Mouse (Mus musculus) MEL (cell line): ENCODE results near the gene Pip4k2b. TPM values are rescaled to one million over a fixed set of nuclear protein-coding genes. Genes with fewer than 3 reads are reported as not detected.

ENCODE experiments used
- DNase-seq: peaks from one replicate; pipeline ENCODE4 v3.0.0; 2011; ENCODE audit warnings: low read depth, low spot score
- H3K27ac ChIP-seq: 2 replicates; pipeline ENCODE4 v1.5.1; 2012; ENCODE audit warnings: low read depth, mild to moderate bottlenecking, control low read depth, low read length, moderate library complexity; ENCODE audit not compliant: control insufficient read depth
- H3K27me3 ChIP-seq, 2 experiments: fragments of 150-350 bp in 1 of 2; sonication (generic) in 1 of 2; 2 replicates each; pipeline ENCODE4 v1.6.1; 2012; ENCODE audit warnings: low read length in 2 of 2, mild to moderate bottlenecking in 2 of 2, improper control_type of control experiment in 1 of 2, moderate library complexity in 1 of 2; ENCODE audit not compliant: insufficient read depth in 2 of 2, control insufficient read depth in 1 of 2
- H3K36me3 ChIP-seq, 2 experiments: 2 replicates each; pipeline ENCODE4 v1.6.1; 2012 to 2014; ENCODE audit warnings: low read length in 2 of 2, improper control_type of control experiment in 1 of 2, inconsistent platforms in 1 of 2, mild to moderate bottlenecking in 1 of 2; ENCODE audit not compliant: insufficient read depth in 2 of 2, control insufficient read depth in 1 of 2
- H3K4me1 ChIP-seq, 2 experiments: fragments of 150-350 bp in 1 of 2; sonication (generic) in 1 of 2; 2 replicates each; pipeline ENCODE4 v1.6.1; 2012; ENCODE audit warnings: low read length in 2 of 2, improper control_type of control experiment in 1 of 2, mild to moderate bottlenecking in 1 of 2; ENCODE audit not compliant: insufficient read depth in 2 of 2, control insufficient read depth in 1 of 2
- H3K4me3 ChIP-seq, 2 experiments: fragments of 150-350 bp in 1 of 2; sonication (generic) in 1 of 2; 2 replicates each; pipeline ENCODE4 v1.5.1; 2012; ENCODE audit warnings: low read depth in 2 of 2, low read length in 2 of 2, mild to moderate bottlenecking in 2 of 2, moderate library complexity in 2 of 2, control low read depth in 1 of 2, improper control_type of control experiment in 1 of 2; ENCODE audit not compliant: control insufficient read depth in 1 of 2, insufficient read depth in 1 of 2
- H3K79me2 ChIP-seq: 2 replicates; pipeline ENCODE4 v1.6.1; 2012; ENCODE audit warnings: mild to moderate bottlenecking, low read length, moderate library complexity; ENCODE audit not compliant: control insufficient read depth, poor library complexity, insufficient read depth
- H3K9ac ChIP-seq: 2 replicates; pipeline ENCODE4 v1.6.1; 2012; ENCODE audit warnings: low read depth, mild to moderate bottlenecking, control low read depth, low read length, moderate library complexity; ENCODE audit not compliant: control insufficient read depth, poor library complexity, severe bottlenecking
- H3K9me3 ChIP-seq: fragments of 150-350 bp; sonication (generic); replicated peaks from 2 replicates; pipeline ENCODE4 v1.6.1; 2012; ENCODE audit warnings: mild to moderate bottlenecking, low read length, improper control_type of control experiment, moderate library complexity; ENCODE audit not compliant: insufficient read depth
- CHD1 ChIP-seq: IDR thresholded peaks from 2 replicates; pipeline ENCODE4 v1.6.1; 2012; ENCODE audit warnings: low read depth, mild to moderate bottlenecking, inconsistent platforms, low read length, improper control_type of control experiment
- EP300 ChIP-seq, 2 experiments: IDR thresholded peaks; 2 replicates each; pipeline ENCODE4 v1.6.1; 2011; ENCODE audit warnings: improper control_type of control experiment in 2 of 2, low read length in 2 of 2, low read depth in 1 of 2, mild to moderate bottlenecking in 1 of 2
- GATA1 ChIP-seq: IDR thresholded peaks from 2 replicates; pipeline ENCODE4 v1.6.1; 2011; ENCODE audit warnings: low read depth, low read length, improper control_type of control experiment
- JUND ChIP-seq: IDR thresholded peaks from 2 replicates; pipeline ENCODE4 v1.6.1; 2011; ENCODE audit warnings: low read depth, mild to moderate bottlenecking, improper control_type of control experiment, low read length
- KAT2A ChIP-seq: conservative IDR thresholded peaks from 2 replicates; pipeline ENCODE4 v1.6.1; 2012; ENCODE audit warnings: low read depth, low read length, improper control_type of control experiment, inconsistent platforms
- MAFK ChIP-seq: IDR thresholded peaks from 2 replicates; pipeline ENCODE4 v1.6.1; 2011; ENCODE audit warnings: low read depth, mild to moderate bottlenecking, low read length, improper control_type of control experiment, borderline replicate concordance
- MAZ ChIP-seq: IDR thresholded peaks from 2 replicates; pipeline ENCODE4 v1.6.1; 2012; ENCODE audit warnings: low read depth, mild to moderate bottlenecking, inconsistent platforms, low read length, improper control_type of control experiment
- MEF2A ChIP-seq: IDR thresholded peaks from 2 replicates; pipeline ENCODE4 v1.6.1; 2014; ENCODE audit warnings: low read depth, mild to moderate bottlenecking, inconsistent platforms, low read length, improper control_type of control experiment; ENCODE audit not compliant: poor library complexity, insufficient replicate concordance, severe bottlenecking; ENCODE audit errors: extremely low read depth
- MYB ChIP-seq: IDR thresholded peaks from 2 replicates; pipeline ENCODE4 v1.6.1; 2011; ENCODE audit warnings: mild to moderate bottlenecking, low read depth, low read length, improper control_type of control experiment
- MYC ChIP-seq: IDR thresholded peaks from 2 replicates; pipeline ENCODE4 v1.6.1; 2011; ENCODE audit warnings: low read depth, mild to moderate bottlenecking, low read length, improper control_type of control experiment, moderate library complexity
- NELFE ChIP-seq: IDR thresholded peaks from 2 replicates; pipeline ENCODE4 v1.6.1; 2011; ENCODE audit warnings: low read depth, low read length, improper control_type of control experiment
- RAD21 ChIP-seq: IDR thresholded peaks from 2 replicates; pipeline ENCODE4 v1.6.1; 2011; ENCODE audit warnings: mild to moderate bottlenecking, low read depth, low read length, improper control_type of control experiment
- RCOR1 ChIP-seq: IDR thresholded peaks from 2 replicates; pipeline ENCODE4 v1.6.1; 2012; ENCODE audit warnings: low read depth, mild to moderate bottlenecking, inconsistent platforms, low read length, improper control_type of control experiment
- SMC3 ChIP-seq: IDR thresholded peaks from 2 replicates; pipeline ENCODE4 v1.6.1; 2011; ENCODE audit warnings: low read depth, low read length, improper control_type of control experiment
- TAL1 ChIP-seq: IDR thresholded peaks from 2 replicates; pipeline ENCODE4 v1.6.1; 2012; ENCODE audit warnings: mild to moderate bottlenecking, inconsistent platforms, low read length, moderate library complexity, mixed read lengths
- TBP ChIP-seq: IDR thresholded peaks from 2 replicates; pipeline ENCODE4 v1.8.0; 2011; ENCODE audit warnings: low read depth, low read length, improper control_type of control experiment
- TCF12 ChIP-seq: IDR thresholded peaks from 2 replicates; pipeline ENCODE4 v1.6.1; 2014; ENCODE audit warnings: low read depth, mild to moderate bottlenecking, inconsistent platforms, low read length, improper control_type of control experiment, moderate library complexity
- USF1 ChIP-seq: IDR thresholded peaks from 2 replicates; pipeline ENCODE4 v1.6.1; 2014; ENCODE audit warnings: low read depth, mild to moderate bottlenecking, inconsistent platforms, low read length, improper control_type of control experiment, moderate library complexity
- USF2 ChIP-seq, 2 experiments: IDR thresholded peaks; 2 replicates each; pipeline ENCODE4 v1.6.1; 2011 to 2012; ENCODE audit warnings: improper control_type of control experiment in 2 of 2, low read length in 2 of 2, borderline replicate concordance in 1 of 2, inconsistent platforms in 1 of 2, low read depth in 1 of 2, mild to moderate bottlenecking in 1 of 2; ENCODE audit not compliant: insufficient read depth in 1 of 2
- ZC3H11A ChIP-seq: IDR thresholded peaks from 2 replicates; pipeline ENCODE4 v1.6.1; 2012; ENCODE audit warnings: low read depth, mild to moderate bottlenecking, inconsistent platforms, low read length, improper control_type of control experiment
- ZNF384 ChIP-seq: IDR thresholded peaks from 2 replicates; pipeline ENCODE4 v1.6.1; 2012; ENCODE audit warnings: low read depth, mild to moderate bottlenecking, inconsistent platforms, low read length, improper control_type of control experiment
- polyA plus RNA-seq, 2 experiments: library from polyadenylated mRNA; stranded (reverse) in 1 of 2; unstranded in 1 of 2; fragments of >175 nt in 1 of 2; fragments of >200 nt in 1 of 2; gene quantifications; 2 replicates each; pipeline versions ENCODE4 v1.2.1 to v1.2.4; 2012; ENCODE audit warnings: low replicate concordance in 2 of 2, low read depth in 1 of 2; ENCODE audit not compliant: insufficient read length in 2 of 2, insufficient read depth in 1 of 2, missing spikeins in 1 of 2
- total RNA-seq: library from RNA; depleted of rRNA; stranded (reverse); fragments of 300-350 nt; gene quantifications from 2 replicates; pipeline ENCODE4 v1.2.3, GENCODE M21; 2012

Gene Pip4k2b
- total and polyA plus RNA-seq, 3 experiments: 40.2 to 57.3 (median 43.4) TPM

GRCm38 (mm10) chr11:97738703-97739102 is 5.8 kb downstream of the Pip4k2b start (continued):
- no peak for TF ChIP-seq CHD1
- no peak for TF ChIP-seq TCF12
- no peak for TF ChIP-seq MAFK
- TF ChIP-seq ZNF384: no peak
- TF ChIP-seq NELFE: no peak
- no peak for TF ChIP-seq MAZ
- TF ChIP-seq GATA1: no peak

GRCm38 (mm10) chr11:97737600-97737999 is 6.9 kb downstream of the Pip4k2b start:
- no peak for DNase-seq
- Histone ChIP-seq H3K79me2 (peaks cover 30% of the 10 kb centered on the region), H3K9ac (no peak overlapping the region), H3K27me3 (no peaks in the 10 kb centered on the region), H3K4me3 (no peak overlapping the region), H3K9me3 (no peaks in the 10 kb centered on the region), H3K36me3 (no peaks in the 10 kb centered on the region), H3K27ac (no peak overlapping the region), H3K4me1 (no peaks in the 10 kb centered on the region)
- no peak for TF ChIP-seq MEF2A
- TF ChIP-seq EP300 (IDR thresholded peaks at IDR 0.05; ENCODE audit: low read depth in 1 of 2, low read length in 2 of 2): no peak
- TF ChIP-seq CHD1: no peak
- no peak for TF ChIP-seq KAT2A
- no peak for TF ChIP-seq TBP
- TF ChIP-seq MYB: no peak
- TF ChIP-seq MAFK: no peak
- TF ChIP-seq TAL1: no peak
- TF ChIP-seq RCOR1: no peak
- TF ChIP-seq RAD21: no peak
- TF ChIP-seq GATA1: no peak
- no peak for TF ChIP-seq USF1
- no peak for TF ChIP-seq ZC3H11A
- TF ChIP-seq USF2 (IDR thresholded peaks at IDR 0.05; ENCODE audit: borderline replicate concordance in 1 of 2, insufficient read depth in 1 of 2, low read depth in 1 of 2, low read length in 2 of 2): no peak
- no peak for TF ChIP-seq MYC
- TF ChIP-seq JUND: no peak
- no peak for TF ChIP-seq SMC3
